Mouse (Mus musculus) stomach, embryonic 14.5 days (tissue): ENCODE results near the gene Rragb. TPM values are rescaled to one million over a fixed set of nuclear protein-coding genes. Genes with fewer than 3 reads are reported as not detected.
"Not testable (repeated sequence)": the region's sequence is repeated elsewhere in the genome, so short reads cannot be mapped to it uniquely, and the experiment has no call there.

ENCODE experiments used
- ATAC-seq: fragments of 200-750 bp; cut with Nextera tagmentation; 2 replicates; pipeline ENCODE4 v1.8.0; 2017; ENCODE audit warnings: low read depth, moderate TSS enrichment; ENCODE audit not compliant: insufficient number of reproducible peaks, insufficient read depth, low FRiP score
- H3K27ac ChIP-seq: fragments of 300-500 bp; sonication (generic); 2 replicates; pipeline ENCODE4 v1.5.1; 2014; ENCODE audit warnings: mild to moderate bottlenecking, low read length, moderate library complexity, mixed read lengths
- H3K27me3 ChIP-seq: fragments of 300-500 bp; sonication (generic); 2 replicates; pipeline ENCODE4 v1.6.1; 2014; ENCODE audit warnings: low read length, control low read depth, mixed read lengths; ENCODE audit not compliant: control insufficient read depth, insufficient read depth
- H3K36me3 ChIP-seq: fragments of 300-500 bp; sonication (generic); 2 replicates; pipeline ENCODE4 v1.6.1; 2014; ENCODE audit warnings: mild to moderate bottlenecking, control low read depth, low read length, moderate library complexity, mixed read lengths; ENCODE audit not compliant: control insufficient read depth, insufficient read depth
- H3K4me1 ChIP-seq: fragments of 300-500 bp; sonication (generic); 2 replicates; pipeline ENCODE4 v1.6.1; 2014; ENCODE audit warnings: low read length, control low read depth, mixed read lengths; ENCODE audit not compliant: control insufficient read depth, insufficient read depth
- H3K4me2 ChIP-seq: fragments of 300-500 bp; sonication (generic); replicated peaks from 2 replicates; pipeline ENCODE4 v1.6.1; 2014; ENCODE audit warnings: low read depth, low read length, control low read depth
- H3K4me3 ChIP-seq: fragments of 300-500 bp; sonication (generic); 2 replicates; pipeline ENCODE4 v1.5.1; 2014; ENCODE audit warnings: low read depth, low read length, control low read depth
- H3K9ac ChIP-seq: fragments of 300-500 bp; sonication (generic); replicated peaks from 2 replicates; pipeline ENCODE4 v1.6.1; 2014; ENCODE audit warnings: low read depth, mild to moderate bottlenecking, control low read depth, low read length, moderate library complexity, mixed read lengths
- H3K9me3 ChIP-seq: fragments of 300-500 bp; sonication (generic); 2 replicates; pipeline ENCODE4 v1.6.1; 2016; ENCODE audit warnings: low read depth, low read length, control low read depth; ENCODE audit not compliant: control insufficient read depth
- WGBS: fragments of 180-500 bp; shearing (Covaris S2); extraction: QIAGEN DNeasy Blood & Tissue Kit; methylation state at CpG from one replicate; pipeline ENCODE4 v1.1.7; 2014; 5-methylcytosine and 5-hydroxymethylcytosine counted together
- polyA plus RNA-seq: library from polyadenylated mRNA; unstranded; fragments of >200 nt; fragmentation: Nextera tagmentation; extraction: Ambion mirVana; gene quantifications from 2 replicates; pipeline ENCODE4 v1.2.1, GENCODE M21; 2014

Gene Rragb
- 2.1 and 3.2 TPM in 2 replicates for polyA plus RNA-seq

GRCm38 (mm10) chrX:153139734-153140515, at the start of gene Rragb:
Gene Rragb (plus strand): TSS chrX:153139981.
- Histone ChIP-seq H3K27me3 (no peaks in the 10 kb centered on the region), H3K4me3 (peak within 1 kb of the TSS; percentile 36), H3K4me1 (no peaks in the 10 kb centered on the region), H3K36me3 (no peaks in the 10 kb centered on the region), H3K9ac (no peak within 1 kb of the TSS), H3K27ac (no peak within 1 kb of the TSS), H3K9me3 (no peaks in the 10 kb centered on the region), H3K4me2 (peak within 1 kb of the TSS; percentile 50)
- peak; percentile 98 for ATAC-seq
- 16% methylated on average over 47 of the region's 47 CpGs for WGBS

- WGBS = 6% methylated on average over 3 of the region's 3 CpGs
- H3K36me3 ChIP-seq = no peaks in the 10 kb centered on the region
Measured at GRCm38 (mm10) chrX:153118486-153118885, 21.3 kb upstream of the Rragb start, which contains the start of gene Foxr2. Gene Foxr2 (plus strand): TSS chrX:153118786.

DNA sequence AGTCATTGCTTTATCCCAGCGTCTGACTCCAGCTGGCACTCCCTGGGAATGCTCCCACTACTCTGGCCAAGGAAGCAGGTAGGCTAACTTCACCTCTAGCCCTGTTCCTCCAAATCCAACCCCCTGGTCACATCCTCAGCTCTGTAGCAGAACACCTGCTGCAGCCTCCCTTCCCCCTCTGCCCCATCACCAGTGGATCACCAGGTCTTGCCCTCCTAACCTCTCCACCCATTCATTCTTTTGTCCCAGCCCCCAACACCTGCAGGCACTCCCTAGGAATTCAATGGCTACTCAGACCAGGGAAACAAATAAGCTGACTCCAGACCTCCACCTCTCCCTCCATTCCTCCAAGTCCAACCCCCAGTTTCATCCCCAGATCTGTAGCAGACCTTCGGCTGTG, 20.8 kb upstream of the Rragb start:
- H3K4me3 ChIP-seq = no peak overlapping the region
- H3K9me3 ChIP-seq = no peaks in the 10 kb centered on the region
- ATAC-seq = no peak
- H3K4me1 ChIP-seq = no peaks in the 10 kb centered on the region
- 42% methylated on average over 2 of the region's 2 CpGs for WGBS
- H3K27ac ChIP-seq = no peak overlapping the region
- no peak overlapping the region for H3K4me2 ChIP-seq
- H3K36me3 ChIP-seq = no peaks in the 10 kb centered on the region
- no peak overlapping the region for H3K9ac ChIP-seq
- no peaks in the 10 kb centered on the region for H3K27me3 ChIP-seq

More at GRCm38 (mm10) chrX:153118486-153118885, 21.3 kb upstream of the Rragb start, which contains the start of gene Foxr2:
- no peak within 1 kb of the TSS for H3K9ac ChIP-seq
- no peak within 1 kb of the TSS for H3K4me3 ChIP-seq
- no peaks in the 10 kb centered on the region for H3K9me3 ChIP-seq
- no peaks in the 10 kb centered on the region for H3K27me3 ChIP-seq
- no peaks in the 10 kb centered on the region for H3K4me1 ChIP-seq
- no peak within 1 kb of the TSS for H3K27ac ChIP-seq
- H3K4me2 ChIP-seq = no peak within 1 kb of the TSS
- ATAC-seq = no peak

DNA sequence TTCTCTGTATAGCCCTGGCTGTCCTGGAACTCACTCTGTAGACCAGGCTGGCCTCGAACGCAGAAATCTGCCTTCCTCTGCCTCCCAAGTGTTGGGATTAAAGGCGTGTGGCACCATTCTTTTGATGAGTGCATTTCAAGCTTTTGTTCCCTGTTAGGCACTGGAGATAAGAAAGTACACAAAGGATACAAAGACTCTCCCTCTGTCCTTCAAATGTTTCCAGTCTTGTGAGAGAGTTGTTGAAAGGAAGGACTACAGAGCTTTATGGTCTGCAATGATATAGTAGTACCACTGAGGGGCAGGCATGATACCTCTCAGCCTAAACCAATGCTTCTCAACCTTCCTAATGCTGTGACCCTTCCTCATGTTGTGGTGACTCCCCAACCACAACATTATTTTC, 2.9 kb downstream of the Rragb start:
- no peak for ATAC-seq
- Histone ChIP-seq H3K27ac (no peak overlapping the region), H3K9me3 (no peaks in the 10 kb centered on the region), H3K4me3 (no peak overlapping the region), H3K4me2 (no peak overlapping the region), H3K4me1 (no peaks in the 10 kb centered on the region), H3K27me3 (no peaks in the 10 kb centered on the region), H3K9ac (no peak overlapping the region), H3K36me3 (no peaks in the 10 kb centered on the region)
- WGBS = 69% methylated on average over 3 of the region's 3 CpGs

- Histone ChIP-seq H3K36me3 (no peaks in the 10 kb centered on the region), H3K4me3 (no peak overlapping the region), H3K4me2 (no peak overlapping the region), H3K27ac (no peak overlapping the region), H3K27me3 (no peaks in the 10 kb centered on the region), H3K9ac (no peak overlapping the region), H3K4me1 (no peaks in the 10 kb centered on the region), H3K9me3 (no peaks in the 10 kb centered on the region)
- ATAC-seq = no peak
- 33% methylated on average over 1 of the region's 1 CpGs for WGBS
Measured at GRCm38 (mm10) chrX:153151766-153152165, 12.0 kb downstream of the Rragb start.

DNA sequence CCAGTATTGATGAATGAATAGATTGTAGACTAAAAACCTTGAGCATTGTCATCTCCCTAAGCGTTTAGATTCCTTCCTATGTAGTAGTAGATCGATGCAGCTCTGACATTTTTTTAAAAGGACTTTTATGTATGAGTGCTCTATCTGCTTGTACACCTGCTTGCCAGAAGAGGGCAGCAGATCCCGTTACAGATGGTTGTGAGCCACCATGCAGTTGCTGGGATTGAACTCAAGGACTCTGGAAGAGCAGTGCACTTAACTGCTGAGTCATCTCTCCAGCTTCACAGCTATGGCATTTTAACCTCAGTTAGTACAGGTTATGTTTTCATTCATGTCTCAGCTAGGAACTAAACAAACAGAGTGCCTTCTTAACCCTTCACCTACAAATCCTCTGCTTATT, 15.5 kb downstream of the Rragb start:
- Histone ChIP-seq H3K4me2 (no peak overlapping the region), H3K4me3 (no peak overlapping the region), H3K4me1 (no peaks in the 10 kb centered on the region), H3K9me3 (no peaks in the 10 kb centered on the region), H3K27ac (no peak overlapping the region), H3K9ac (no peak overlapping the region), H3K27me3 (no peaks in the 10 kb centered on the region), H3K36me3 (no peaks in the 10 kb centered on the region)
- WGBS = 41% methylated on average over 3 of the region's 3 CpGs
- ATAC-seq = no peak

- Histone ChIP-seq H3K9ac (no peak overlapping the region), H3K4me3 (no peak overlapping the region), H3K27ac (no peak overlapping the region), H3K36me3 (no peaks in the 10 kb centered on the region), H3K9me3 (no peaks in the 10 kb centered on the region), H3K27me3 (no peaks in the 10 kb centered on the region), H3K4me2 (no peak overlapping the region), H3K4me1 (no peaks in the 10 kb centered on the region)
- no peak for ATAC-seq
- WGBS = 18% methylated on average over 1 of the region's 1 CpGs
Measured at GRCm38 (mm10) chrX:153174786-153175185, 35.0 kb downstream of the Rragb start.

- Histone ChIP-seq H3K27me3 (no peaks in the 10 kb centered on the region), H3K4me1 (no peaks in the 10 kb centered on the region), H3K9ac (no peak overlapping the region), H3K36me3 (no peaks in the 10 kb centered on the region), H3K4me2 (no peak overlapping the region), H3K4me3 (no peak overlapping the region), H3K27ac (no peak overlapping the region), H3K9me3 (no peaks in the 10 kb centered on the region)
- 67% methylated on average over 2 of the region's 2 CpGs for WGBS
- ATAC-seq = no peak
Measured at GRCm38 (mm10) chrX:153182221-153182620, 42.4 kb downstream of the Rragb start.

DNA sequence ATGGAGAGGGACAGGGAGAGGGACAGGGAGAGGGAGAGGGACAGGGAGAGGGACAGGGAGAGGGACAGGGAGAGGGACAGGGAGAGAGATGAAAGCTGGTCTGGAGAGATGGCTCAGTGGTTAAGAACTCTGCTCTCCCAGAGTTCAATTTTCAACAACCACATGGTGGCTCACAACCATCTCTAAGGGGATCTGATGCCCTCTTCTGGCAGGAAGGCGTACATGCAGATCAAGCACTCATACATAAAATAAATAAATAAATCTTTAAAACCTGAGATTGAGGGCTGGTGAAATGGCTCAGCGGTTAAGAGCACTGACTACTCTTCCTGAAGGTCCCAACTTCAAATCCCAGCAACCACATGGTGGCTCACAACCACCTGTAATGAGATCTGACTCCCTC, 59.4 kb downstream of the Rragb start:
- not testable (repeated sequence) for H3K4me1 ChIP-seq, H3K27me3 ChIP-seq, H3K27ac ChIP-seq, H3K36me3 ChIP-seq, H3K4me2 ChIP-seq, H3K4me3 ChIP-seq, H3K9me3 ChIP-seq, H3K9ac ChIP-seq, ATAC-seq
- 76% methylated on average over 2 of the region's 2 CpGs for WGBS
